In the genomic region with DNA sequence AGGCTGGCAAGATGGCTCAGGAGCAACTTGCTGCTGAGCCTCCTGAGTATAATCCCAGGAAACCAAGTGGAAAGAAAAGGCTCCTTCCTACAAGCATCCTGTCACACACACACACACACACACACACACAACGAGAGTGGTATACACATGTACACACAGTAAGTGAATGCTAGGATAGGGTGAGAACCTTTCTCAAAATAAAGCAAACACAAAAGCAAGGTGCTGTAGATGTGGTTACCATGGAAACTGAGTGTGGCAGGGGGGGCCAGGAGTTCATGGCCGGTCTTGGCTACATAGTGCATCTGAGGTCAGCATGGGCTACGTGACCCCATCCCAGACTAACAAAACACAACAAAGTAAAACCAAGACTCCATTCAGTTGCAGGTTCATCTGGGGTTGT, we compare ENCODE assay signal across 11 mouse cellular contexts. TPM values are rescaled to one million over a fixed set of nuclear protein-coding genes. Genes with fewer than 3 reads are reported as not detected.
A peak's percentile ranks its signal among the peaks of the same experiment; 100 is the strongest.
DNase-seq lines count a peak whose midpoint lies in the region; ATAC-seq and TF ChIP-seq lines count a peak whose summit lies in the region.
"Had no signal": no experiment of that assay in that cellular context is flagged by ENCODE, and none has a peak within 500 bp of the region (broad histone marks: within the 10 kb centered on the region; RNA-seq: fewer than 3 reads in every experiment).

No protein-coding gene starts in this region.

- no peaks in the 10 kb centered on the region for H3K9me3 ChIP-seq in forebrain, embryonic 16.5 days (ENCODE audit: control insufficient read depth, low read length)
- H3K9me3 ChIP-seq in forebrain, postnatal 0 days (ENCODE audit: low read length), result no peaks in the 10 kb centered on the region
- H3K9me3 ChIP-seq in lung, embryonic 14.5 days (ENCODE audit: low read depth, low read length), result no peaks in the 10 kb centered on the region
- H3K9me3 ChIP-seq in hindbrain, embryonic 13.5 days, result no peaks in the 10 kb centered on the region
- no peaks in the 10 kb centered on the region for H3K9me3 ChIP-seq in neural tube, embryonic 12.5 days

- H3K27ac ChIP-seq in forebrain, embryonic 16.5 days (ENCODE audit: low read length), result no peak overlapping the region
- H3K27ac ChIP-seq in forebrain, postnatal 0 days (ENCODE audit: low read depth, low read length), result no peak overlapping the region
- no peak overlapping the region for H3K27ac ChIP-seq in lung, embryonic 14.5 days (ENCODE audit: low read depth)
- H3K27ac ChIP-seq in hindbrain, embryonic 13.5 days, result no peak overlapping the region
- H3K27ac ChIP-seq in neural tube, embryonic 12.5 days, result no peak overlapping the region

- no peaks in the 10 kb centered on the region for H3K36me3 ChIP-seq in forebrain, embryonic 16.5 days (ENCODE audit: control insufficient read depth, insufficient read depth)
- no peaks in the 10 kb centered on the region for H3K36me3 ChIP-seq in forebrain, postnatal 0 days (ENCODE audit: insufficient read depth)
- peaks cover 2% of the 10 kb centered on the region; the same call in 1 of the 2 replicates for H3K36me3 ChIP-seq in lung, embryonic 14.5 days (ENCODE audit: insufficient read depth)
- H3K36me3 ChIP-seq in hindbrain, embryonic 13.5 days, result no peaks in the 10 kb centered on the region
- no peaks in the 10 kb centered on the region for H3K36me3 ChIP-seq in neural tube, embryonic 12.5 days

- no peak for TF ChIP-seq CTCF in forebrain, postnatal 0 days (IDR thresholded peaks at IDR 0.05; ENCODE audit: low read depth)
- TF ChIP-seq CTCF in lung, embryonic 14.5 days (IDR thresholded peaks at IDR 0.05; ENCODE audit: low read depth), result no peak

- no peak for ATAC-seq in forebrain, embryonic 16.5 days
- ATAC-seq in forebrain, postnatal 0 days, result no peak
- no peak for ATAC-seq in lung, embryonic 14.5 days (ENCODE audit: insufficient read depth)
- no peak for ATAC-seq in hindbrain, embryonic 13.5 days (ENCODE audit: low FRiP score)
- no peak for ATAC-seq in neural tube, embryonic 12.5 days (ENCODE audit: low FRiP score, low read depth)

- H3K9ac ChIP-seq in forebrain, embryonic 16.5 days (replicated peaks; ENCODE audit: low read depth, low read length), result no peak overlapping the region
- H3K9ac ChIP-seq in forebrain, postnatal 0 days, result no peak overlapping the region
- H3K9ac ChIP-seq in lung, embryonic 14.5 days, result peak overlapping the region; percentile 90; the same call in 1 of the 2 replicates
- H3K9ac ChIP-seq in hindbrain, embryonic 13.5 days, result no peak overlapping the region
- H3K9ac ChIP-seq in neural tube, embryonic 12.5 days, result no peak overlapping the region

- no peak overlapping the region for H3K4me3 ChIP-seq in forebrain, embryonic 16.5 days (replicated peaks; ENCODE audit: low read length)
- H3K4me3 ChIP-seq in forebrain, postnatal 0 days (ENCODE audit: low read depth, low read length), result no peak overlapping the region
- H3K4me3 ChIP-seq in lung, embryonic 14.5 days (ENCODE audit: low read depth, low read length), result peak overlapping the region; percentile 82
- peak overlapping the region; percentile 49; the same call in 1 of the 2 replicates for H3K4me3 ChIP-seq in hindbrain, embryonic 13.5 days
- H3K4me3 ChIP-seq in neural tube, embryonic 12.5 days, result no peak overlapping the region

- no peaks in the 10 kb centered on the region for H3K27me3 ChIP-seq in forebrain, embryonic 16.5 days (replicated peaks; ENCODE audit: control insufficient read depth, insufficient read depth, low read length)
- no peaks in the 10 kb centered on the region for H3K27me3 ChIP-seq in forebrain, postnatal 0 days (ENCODE audit: insufficient read depth, low read length)
- no peaks in the 10 kb centered on the region for H3K27me3 ChIP-seq in lung, embryonic 14.5 days (ENCODE audit: insufficient read depth, low read length)
- H3K27me3 ChIP-seq in hindbrain, embryonic 13.5 days, result peaks cover 8% of the 10 kb centered on the region; the same call in 1 of the 2 replicates
- H3K27me3 ChIP-seq in neural tube, embryonic 12.5 days (replicated peaks), result no peaks in the 10 kb centered on the region

- no peak for DNase-seq in forebrain, postnatal 0 days
- no peak for DNase-seq in lung, embryonic 14.5 days
- no peak for DNase-seq in lung, postnatal 14 days
- no peak for DNase-seq in right cerebral cortex, adult 18-20 months
- no peak for DNase-seq in adrenal gland, adult 18-20 months (ENCODE audit: low spot score in 2 of 2)
- DNase-seq: B cell, adult 2 months; cerebellum, postnatal 10 days; layer of hippocampus, adult 9-11 months had no signal

- H3K4me1 ChIP-seq in forebrain, embryonic 16.5 days (replicated peaks; ENCODE audit: control insufficient read depth, insufficient read depth, low read length), result peaks cover 5% of the 10 kb centered on the region
- H3K4me1 ChIP-seq in forebrain, postnatal 0 days (ENCODE audit: insufficient read depth), result no peaks in the 10 kb centered on the region
- H3K4me1 ChIP-seq in lung, embryonic 14.5 days (ENCODE audit: insufficient read depth), result peaks cover 19% of the 10 kb centered on the region; the same call in 1 of the 2 replicates
- H3K4me1 ChIP-seq in hindbrain, embryonic 13.5 days (replicated peaks), result peaks cover 32% of the 10 kb centered on the region
- peaks cover 33% of the 10 kb centered on the region for H3K4me1 ChIP-seq in neural tube, embryonic 12.5 days

- 80% methylated on average over 3 of the region's 3 CpGs for WGBS in forebrain, embryonic 16.5 days
- 65% methylated on average over 3 of the region's 3 CpGs for WGBS in forebrain, postnatal 0 days
- 41% methylated on average over 3 of the region's 3 CpGs for WGBS in lung, embryonic 14.5 days
- 80% methylated on average over 3 of the region's 3 CpGs for WGBS in hindbrain, embryonic 13.5 days
- WGBS in neural tube, embryonic 12.5 days, result 77% methylated on average over 3 of the region's 3 CpGs

- H3K4me2 ChIP-seq in forebrain, embryonic 16.5 days (ENCODE audit: low read length), result 0 out of 2 replicates have a peak overlapping the region, but pooled peaks have one; percentile 12
- H3K4me2 ChIP-seq in forebrain, postnatal 0 days (ENCODE audit: low read depth), result no peak overlapping the region; the same call in 1 of the 2 replicates
- peak overlapping the region; percentile 87 for H3K4me2 ChIP-seq in lung, embryonic 14.5 days
- peak overlapping the region; percentile 59 for H3K4me2 ChIP-seq in hindbrain, embryonic 13.5 days
- peak overlapping the region; percentile 67; the same call in 1 of the 2 replicates for H3K4me2 ChIP-seq in neural tube, embryonic 12.5 days (replicated peaks)

RNA-seq across cellular contexts. Expression of gene Dock6, which starts 1.4 kb away (rescaled TPM):
- 11.8 and 12.0 TPM in 2 replicates for polyA plus RNA-seq in forebrain, embryonic 16.5 days (2015; fragmentation: Nextera tagmentation; extraction: Ambion mirVana)
- total RNA-seq in forebrain, postnatal 0 days (2014; rRNA removed), result 6.0 and 15.2 TPM in 2 replicates
- polyA plus RNA-seq in forebrain, postnatal 0 days (2015; fragmentation: Nextera tagmentation; extraction: Ambion mirVana), result 5.7 and 8.3 TPM in 2 replicates
- 52.3 and 60.9 TPM in 2 replicates for polyA plus RNA-seq in lung, embryonic 14.5 days (2014; fragmentation: Nextera tagmentation; extraction: Ambion mirVana)
- polyA plus RNA-seq in hindbrain, embryonic 13.5 days (2015; fragmentation: Nextera tagmentation; extraction: Ambion mirVana), result 17.2 and 18.2 TPM in 2 replicates
- 26.2 and 26.9 TPM in 2 replicates for polyA plus RNA-seq in neural tube, embryonic 12.5 days (2016; fragmentation: Nextera tagmentation; extraction: Ambion mirVana)
- 10 to 100 TPM; 29.7 to 36.1 TPM for total RNA-seq in adrenal gland, adult 18-20 months (2021)

RNA-seq across cellular contexts. Expression of gene Angptl8, which starts 15.8 kb away (rescaled TPM):
- 0.51 TPM in 1 of 2 replicates, not detected in the other for polyA plus RNA-seq in forebrain, embryonic 16.5 days (2015; fragmentation: Nextera tagmentation; extraction: Ambion mirVana)
- total RNA-seq in forebrain, postnatal 0 days (2014; rRNA removed), result not detected in 2 replicates
- polyA plus RNA-seq in forebrain, postnatal 0 days (2015; fragmentation: Nextera tagmentation; extraction: Ambion mirVana), result 0.18 TPM in 1 of 2 replicates, not detected in the other
- 1.3 and 1.9 TPM in 2 replicates for polyA plus RNA-seq in lung, embryonic 14.5 days (2014; fragmentation: Nextera tagmentation; extraction: Ambion mirVana)
- 0.39 and 0.53 TPM in 2 replicates for polyA plus RNA-seq in hindbrain, embryonic 13.5 days (2015; fragmentation: Nextera tagmentation; extraction: Ambion mirVana)
- 0.53 TPM in 1 of 2 replicates, not detected in the other for polyA plus RNA-seq in neural tube, embryonic 12.5 days (2016; fragmentation: Nextera tagmentation; extraction: Ambion mirVana)
- total RNA-seq in adrenal gland, adult 18-20 months (2021), result 10 to 100 TPM in 1 of 2 experiments, 1 to 10 TPM in 1; 8.2 to 26.2 TPM

RNA-seq across cellular contexts. Expression of gene Kank2, which starts 52.5 kb away (rescaled TPM):
- polyA plus RNA-seq in forebrain, embryonic 16.5 days (2015; fragmentation: Nextera tagmentation; extraction: Ambion mirVana), result 3.2 and 3.7 TPM in 2 replicates
- total RNA-seq in forebrain, postnatal 0 days (2014; rRNA removed), result 8.5 and 12.4 TPM in 2 replicates
- 2.2 and 2.3 TPM in 2 replicates for polyA plus RNA-seq in forebrain, postnatal 0 days (2015; fragmentation: Nextera tagmentation; extraction: Ambion mirVana)
- polyA plus RNA-seq in lung, embryonic 14.5 days (2014; fragmentation: Nextera tagmentation; extraction: Ambion mirVana), result 16.4 TPM in 2 replicates
- 4.7 and 5.0 TPM in 2 replicates for polyA plus RNA-seq in hindbrain, embryonic 13.5 days (2015; fragmentation: Nextera tagmentation; extraction: Ambion mirVana)
- polyA plus RNA-seq in neural tube, embryonic 12.5 days (2016; fragmentation: Nextera tagmentation; extraction: Ambion mirVana), result 7.2 and 8.5 TPM in 2 replicates
- total RNA-seq in adrenal gland, adult 18-20 months (2021), result 10 to 100 TPM; 31.1 to 31.3 TPM

Comparison
In these comparisons a context has a peak if more than half of its experiments do, and no peak if none do; other contexts are left out.
1. H3K4me3 ChIP-seq: peak in lung, embryonic 14.5 days (single experiment) and hindbrain, embryonic 13.5 days (single experiment); none in forebrain, embryonic 16.5 days (single experiment), forebrain, postnatal 0 days (single experiment) and neural tube, embryonic 12.5 days (single experiment).